In the genomic region with DNA sequence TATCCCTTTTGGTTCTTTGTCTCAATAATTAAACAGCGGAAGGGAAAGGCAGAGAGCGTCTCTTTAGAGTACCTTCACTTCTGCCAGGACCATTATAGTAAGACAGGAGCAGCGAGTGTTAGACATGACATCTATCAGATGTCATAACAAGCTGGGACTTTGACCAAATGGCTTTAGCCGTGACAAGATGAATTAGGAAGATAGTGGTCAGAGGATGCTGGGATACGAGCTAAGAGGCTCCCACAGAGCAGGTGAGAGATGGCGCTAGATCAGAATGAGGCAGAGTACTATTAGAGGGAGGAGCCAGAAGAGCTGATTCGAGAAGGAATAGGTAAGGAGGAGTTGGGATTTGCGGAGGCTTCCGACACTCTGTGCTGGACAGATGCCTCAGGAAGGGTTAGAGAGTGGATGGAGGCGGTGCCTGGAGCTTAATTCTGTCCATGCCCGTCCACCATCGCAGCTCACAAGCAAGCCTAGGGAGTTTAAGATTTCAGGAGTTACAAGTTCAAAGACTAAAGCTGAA, we compare ENCODE assay signal across 25 mouse cellular contexts.
DNase-seq lines count a peak whose midpoint lies in the region; ATAC-seq and TF ChIP-seq lines count a peak whose summit lies in the region.
"Had no signal": no experiment of that assay in that cellular context is flagged by ENCODE, and none has a peak within 500 bp of the region (broad histone marks: within the 10 kb centered on the region; RNA-seq: fewer than 3 reads in every experiment).

No protein-coding gene starts in this region.

- H3K4me3 ChIP-seq in midbrain, embryonic 11.5 days (ENCODE audit: low read depth, low read length): no peak overlapping the region
- no peak overlapping the region for H3K4me3 ChIP-seq in midbrain, embryonic 13.5 days (replicated peaks)
- no peak overlapping the region for H3K4me3 ChIP-seq in hindbrain, embryonic 14.5 days (replicated peaks; ENCODE audit: low read length)
- H3K4me3 ChIP-seq: heart, embryonic 10.5 days; limb, embryonic 13.5 days; liver, embryonic 12.5 days had no signal

- H3K4me1 ChIP-seq in midbrain, embryonic 11.5 days (ENCODE audit: control insufficient read depth, insufficient read depth, low read length): peaks cover 11% of the 10 kb centered on the region; the same call in 1 of the 2 replicates
- peaks cover 22% of the 10 kb centered on the region for H3K4me1 ChIP-seq in midbrain, embryonic 13.5 days (replicated peaks)
- peaks cover 15% of the 10 kb centered on the region; the same call in 1 of the 2 replicates for H3K4me1 ChIP-seq in hindbrain, embryonic 14.5 days (replicated peaks; ENCODE audit: control insufficient read depth, insufficient read depth, low read length)
- H3K4me1 ChIP-seq: heart, embryonic 10.5 days had no signal

- no peak for TF ChIP-seq CTCF in brain, embryonic 14.5 days (IDR thresholded peaks at IDR 0.05; ENCODE audit: borderline replicate concordance, extremely low read depth, insufficient read depth, insufficient read length)

- no peaks in the 10 kb centered on the region for H3K9me3 ChIP-seq in midbrain, embryonic 11.5 days (ENCODE audit: control insufficient read depth, low read length)
- no peaks in the 10 kb centered on the region for H3K9me3 ChIP-seq in midbrain, embryonic 13.5 days
- H3K9me3 ChIP-seq in hindbrain, embryonic 14.5 days (ENCODE audit: control insufficient read depth, low read length): no peaks in the 10 kb centered on the region
- H3K9me3 ChIP-seq: heart, embryonic 10.5 days; limb, embryonic 13.5 days; liver, embryonic 12.5 days had no signal

- H3K27ac ChIP-seq in midbrain, embryonic 11.5 days (ENCODE audit: low read depth, low read length): no peak overlapping the region
- no peak overlapping the region for H3K27ac ChIP-seq in midbrain, embryonic 13.5 days
- peak overlapping the region; percentile 23; the same call in 1 of the 2 replicates for H3K27ac ChIP-seq in hindbrain, embryonic 14.5 days
- H3K27ac ChIP-seq: heart, embryonic 10.5 days; limb, embryonic 13.5 days; liver, embryonic 12.5 days; macrophage had no signal

- DNase-seq in midbrain, embryonic 11.5 days (ENCODE audit: low spot score, missing footprints): peak; percentile 78
- DNase-seq in brain, embryonic 14.5 days (ENCODE audit: low read depth): peak; percentile 26
- no peak for DNase-seq in hindbrain, embryonic 14.5 days (ENCODE audit: low spot score)
- DNase-seq in retina, postnatal 1 day: peak; percentile 56
- DNase-seq in lung, postnatal 14 days: no peak
- no peak for DNase-seq in ovary, adult 18-20 months (ENCODE audit: low spot score)
- DNase-seq: adrenal gland, postnatal 10 days; B cell, adult 2 months; cerebellum, adult 11 months; cerebellum, adult 9-11 months; gastrocnemius, postnatal 14 days; heart, postnatal 36 days; kidney, adult 11 months; liver, postnatal 0 days; right cerebral cortex, adult 18-20 months; spleen, adult 18-20 months; thymus, postnatal 14 days had no signal

- no peak overlapping the region for H3K4me2 ChIP-seq in midbrain, embryonic 11.5 days
- no peak overlapping the region for H3K4me2 ChIP-seq in midbrain, embryonic 13.5 days (replicated peaks)
- H3K4me2 ChIP-seq in hindbrain, embryonic 14.5 days (replicated peaks): no peak overlapping the region
- H3K4me2 ChIP-seq: limb, embryonic 13.5 days; liver, embryonic 12.5 days had no signal

- TF ChIP-seq POLR2A in brain, embryonic 14.5 days (IDR thresholded peaks at IDR 0.05; ENCODE audit: borderline replicate concordance, extremely low read depth, insufficient read depth, insufficient read length, poor library complexity, severe bottlenecking): no peak

- ATAC-seq in midbrain, embryonic 11.5 days (ENCODE audit: low FRiP score): no peak
- ATAC-seq in midbrain, embryonic 13.5 days: no peak
- ATAC-seq in hindbrain, embryonic 14.5 days (ENCODE audit: low FRiP score): no peak
- ATAC-seq: forebrain, embryonic 14.5 days; inflammation-experienced regulatory T-cells, adult 6 months; liver, embryonic 12.5 days; liver, postnatal 0 days; lung, postnatal 0 days had no signal

- no peak overlapping the region for H3K9ac ChIP-seq in midbrain, embryonic 11.5 days (ENCODE audit: low read length)
- H3K9ac ChIP-seq in midbrain, embryonic 13.5 days (replicated peaks): no peak overlapping the region
- H3K9ac ChIP-seq in hindbrain, embryonic 14.5 days: no peak overlapping the region
- H3K9ac ChIP-seq: limb, embryonic 13.5 days; liver, embryonic 12.5 days; liver, postnatal 0 days had no signal

- WGBS in midbrain, embryonic 11.5 days: 36% methylated on average over 12 of the region's 12 CpGs
- 31% methylated on average over 12 of the region's 12 CpGs for WGBS in midbrain, embryonic 13.5 days
- WGBS in hindbrain, embryonic 14.5 days: 36% methylated on average over 12 of the region's 12 CpGs

- no peaks in the 10 kb centered on the region for H3K36me3 ChIP-seq in midbrain, embryonic 11.5 days (ENCODE audit: control insufficient read depth, insufficient read depth, low read length)
- H3K36me3 ChIP-seq in midbrain, embryonic 13.5 days: no peaks in the 10 kb centered on the region
- H3K36me3 ChIP-seq in hindbrain, embryonic 14.5 days (replicated peaks; ENCODE audit: control insufficient read depth, insufficient read depth): no peaks in the 10 kb centered on the region
- H3K36me3 ChIP-seq: heart, embryonic 10.5 days; limb, embryonic 13.5 days; liver, embryonic 12.5 days had no signal

- peaks cover 16% of the 10 kb centered on the region for H3K27me3 ChIP-seq in midbrain, embryonic 11.5 days (ENCODE audit: control insufficient read depth, insufficient read depth, low read length)
- H3K27me3 ChIP-seq in midbrain, embryonic 13.5 days: peaks cover 12% of the 10 kb centered on the region
- no peaks in the 10 kb centered on the region for H3K27me3 ChIP-seq in hindbrain, embryonic 14.5 days (ENCODE audit: control insufficient read depth, insufficient read depth, low read length)
- H3K27me3 ChIP-seq: limb, embryonic 13.5 days; liver, embryonic 12.5 days had no signal

Comparison
In these comparisons a context has a peak if more than half of its experiments do, and no peak if none do; other contexts are left out.
1. DNase-seq: peak in midbrain, embryonic 11.5 days (single experiment), brain, embryonic 14.5 days (single experiment) and retina, postnatal 1 day (single experiment); none in hindbrain, embryonic 14.5 days (single experiment), lung, postnatal 14 days (single experiment) and ovary, adult 18-20 months (single experiment).